Mouse (Mus musculus): ENCODE measurements around the gene Stpg4.

DNA sequence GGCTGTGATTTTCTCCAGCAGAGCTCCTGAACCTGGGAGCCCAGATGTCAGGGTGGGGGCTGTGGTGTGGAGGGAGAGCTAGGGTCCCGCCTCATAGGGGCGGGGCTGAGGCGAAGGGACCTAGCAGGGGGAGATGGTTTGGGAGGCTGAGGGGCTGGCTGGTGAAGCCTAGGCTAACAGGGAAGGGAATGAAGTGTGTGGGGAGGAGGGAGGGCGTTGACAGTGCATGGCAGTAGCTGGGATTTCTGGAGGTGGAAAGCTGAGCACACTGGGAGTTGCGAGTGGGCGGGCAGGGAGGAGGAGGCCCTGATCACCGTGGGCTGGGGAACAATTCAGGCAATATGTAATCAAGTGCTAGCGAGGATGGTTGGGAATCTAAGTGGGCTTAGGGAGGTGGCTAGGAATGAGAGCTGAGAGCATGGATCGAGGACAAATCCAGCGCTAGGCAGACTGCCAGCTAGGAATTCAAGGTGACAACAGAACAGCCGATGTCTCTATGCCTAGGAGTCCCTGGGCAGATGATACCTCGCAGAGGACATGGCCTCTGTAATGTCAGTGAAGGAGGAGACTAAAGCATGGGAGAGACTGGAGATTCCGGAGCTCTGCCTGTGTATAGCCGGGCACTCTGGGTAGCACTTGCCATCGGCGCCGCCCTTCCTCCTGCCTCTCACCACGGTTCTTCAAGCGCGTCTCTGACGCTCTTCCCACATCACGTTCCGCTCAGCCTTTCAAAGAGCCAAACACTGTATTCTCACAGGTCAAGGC lies 46.4 kb upstream of the Stpg4 start:
- TF ChIP-seq CTCF (IDR thresholded peaks at IDR 0.05; ENCODE audit: low read depth) (no peak), EP300 (IDR thresholded peaks at IDR 0.05; ENCODE audit: low read depth) (no peak)
